Mouse (Mus musculus): ENCODE results near the gene Oprm1.
A peak's percentile ranks its signal among the peaks of the same experiment; 100 is the strongest.
"Not testable (repeated sequence)": the region's sequence is repeated elsewhere in the genome, so short reads cannot be mapped to it uniquely, and the experiment has no call there.

Oprm1 gene

GRCm38 (mm10) chr10:6758206-6758605 lies at the start of gene Oprm1:
Gene Oprm1 (plus strand): TSS chr10:6758506.
- DNase-seq (ENCODE audit: low spot score in 2 of 2), result no peak

- DNase-seq (ENCODE audit: low spot score in 2 of 2), result no peak
Observed at GRCm38 (mm10) chr10:6717181-6717948, 40.9 kb upstream of the Oprm1 start.

DNA sequence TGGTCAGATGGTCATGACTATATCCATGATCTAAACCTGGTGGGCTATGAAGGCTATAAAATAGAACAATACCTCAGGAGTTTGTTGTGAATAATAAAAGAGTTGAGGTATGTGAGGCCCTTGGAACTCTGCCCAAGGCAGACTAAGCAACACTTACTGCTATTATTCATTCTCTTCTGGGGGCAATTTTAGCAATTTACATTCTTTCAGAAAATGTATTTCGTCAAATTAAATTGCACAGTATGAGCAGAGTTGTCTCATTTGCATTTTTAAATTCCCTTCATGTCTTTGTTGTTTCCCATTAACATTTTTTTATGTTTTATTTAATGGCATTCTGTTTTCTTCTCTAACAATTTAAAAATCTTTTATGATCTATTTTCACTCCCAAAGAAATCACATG lies 34.5 kb upstream of the Oprm1 start:
- no peak for DNase-seq (ENCODE audit: low spot score in 2 of 2)

- no peak for DNase-seq (ENCODE audit: low spot score in 2 of 2)
Observed at GRCm38 (mm10) chr10:6728469-6728868, 29.8 kb upstream of the Oprm1 start.

DNA sequence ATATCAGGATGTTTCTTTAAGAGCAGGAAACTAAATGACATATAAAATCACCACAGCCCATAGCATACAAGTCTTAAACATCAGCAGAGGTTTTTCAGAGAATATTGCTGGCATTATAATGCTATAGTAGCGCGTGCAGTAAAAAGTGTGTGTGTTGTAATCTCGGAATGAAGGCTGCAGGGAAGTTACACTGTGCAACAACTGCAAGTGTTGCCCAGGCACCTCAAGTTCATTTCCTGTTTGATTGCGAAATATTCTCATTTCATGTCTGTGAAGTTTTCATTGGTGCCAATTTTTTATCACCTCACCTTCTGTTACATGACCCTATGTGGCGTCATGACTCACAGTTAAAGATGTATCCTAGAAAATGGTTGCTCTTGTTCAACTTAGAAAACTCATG lies 4.9 kb upstream of the Oprm1 start:
- DNase-seq (ENCODE audit: low spot score in 2 of 2), result no peak

- DNase-seq (ENCODE audit: low spot score in 2 of 2), result no peak
Observed at GRCm38 (mm10) chr10:6761287-6761811, 3.0 kb downstream of the Oprm1 start, which contains the start of gene Gm10945. Gene Gm10945 (minus strand): TSS chr10:6761761.

DNA sequence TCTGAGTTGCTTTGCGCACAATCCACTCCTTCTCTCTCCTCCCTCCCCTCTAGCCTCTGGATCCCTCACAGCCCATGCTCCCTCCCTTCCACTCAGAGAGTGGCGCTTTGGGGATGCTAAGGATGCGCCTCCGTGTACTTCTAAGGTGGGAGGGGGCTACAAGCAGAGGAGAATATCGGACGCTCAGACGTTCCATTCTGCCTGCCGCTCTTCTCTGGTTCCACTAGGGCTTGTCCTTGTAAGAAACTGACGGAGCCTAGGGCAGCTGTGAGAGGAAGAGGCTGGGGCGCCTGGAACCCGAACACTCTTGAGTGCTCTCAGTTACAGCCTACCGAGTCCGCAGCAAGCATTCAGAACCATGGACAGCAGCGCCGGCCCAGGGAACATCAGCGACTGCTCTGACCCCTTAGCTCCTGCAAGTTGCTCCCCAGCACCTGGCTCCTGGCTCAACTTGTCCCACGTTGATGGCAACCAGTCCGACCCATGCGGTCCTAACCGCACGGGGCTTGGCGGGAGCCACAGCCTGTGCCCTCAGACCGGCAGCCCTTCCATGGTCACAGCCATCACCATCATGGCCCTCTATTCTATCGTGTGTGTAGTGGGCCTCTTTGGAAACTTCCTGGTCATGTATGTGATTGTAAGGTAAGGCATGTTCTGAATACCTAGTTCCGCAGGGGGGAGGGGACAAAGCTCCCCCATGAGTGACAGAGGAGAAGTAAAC lies 30.4 kb downstream of the Oprm1 start:
- peak; percentile 22 to 31 for DNase-seq (ENCODE audit: low spot score in 2 of 2)

DNA sequence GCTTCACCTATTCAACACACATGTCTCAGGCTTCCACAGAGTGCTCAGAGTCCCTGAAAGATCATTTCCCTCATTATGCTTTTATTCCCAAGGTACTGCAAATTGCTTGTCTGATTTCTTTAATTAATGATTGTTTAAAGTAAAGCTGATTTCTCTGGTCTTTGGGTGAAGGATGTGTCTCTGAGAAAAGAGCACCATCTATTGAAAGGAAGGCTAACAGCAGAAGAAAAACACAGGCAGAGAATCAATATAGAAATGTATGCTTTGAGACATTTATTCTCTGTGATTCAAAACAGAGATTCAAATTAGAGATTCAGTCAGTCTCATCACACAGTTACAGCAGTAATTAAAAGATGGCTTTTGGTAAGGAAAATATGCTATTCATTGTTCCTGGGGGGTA lies 31.9 kb downstream of the Oprm1 start:
- DNase-seq (ENCODE audit: low spot score in 2 of 2), result no peak

- DNase-seq (ENCODE audit: low spot score in 2 of 2), result no peak
Observed at GRCm38 (mm10) chr10:6820626-6821025, 62.3 kb downstream of the Oprm1 start.

DNA sequence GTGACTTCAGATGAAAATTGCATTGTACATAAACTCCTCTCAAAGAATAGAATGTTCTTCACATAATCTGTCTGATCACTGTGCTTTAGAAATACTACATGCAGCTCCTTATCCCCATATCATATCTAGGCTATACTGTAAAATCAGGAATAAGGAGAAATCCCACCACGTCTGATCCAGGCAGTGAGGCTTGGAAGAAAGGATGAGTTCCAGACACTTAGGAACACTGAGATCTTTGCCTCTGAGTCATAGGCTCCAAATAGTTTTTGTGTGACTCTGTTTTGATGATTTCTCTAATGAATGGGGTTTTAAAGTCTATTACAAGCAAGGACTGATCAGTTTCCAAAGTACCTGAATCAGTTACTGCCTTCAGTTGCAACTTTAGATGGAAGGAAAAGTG lies 83.9 kb downstream of the Oprm1 start:
- DNase-seq (ENCODE audit: low spot score in 2 of 2), result no peak

- no peak for DNase-seq (ENCODE audit: low spot score in 2 of 2)
Observed at GRCm38 (mm10) chr10:6846283-6846682, 88.0 kb downstream of the Oprm1 start.

DNA sequence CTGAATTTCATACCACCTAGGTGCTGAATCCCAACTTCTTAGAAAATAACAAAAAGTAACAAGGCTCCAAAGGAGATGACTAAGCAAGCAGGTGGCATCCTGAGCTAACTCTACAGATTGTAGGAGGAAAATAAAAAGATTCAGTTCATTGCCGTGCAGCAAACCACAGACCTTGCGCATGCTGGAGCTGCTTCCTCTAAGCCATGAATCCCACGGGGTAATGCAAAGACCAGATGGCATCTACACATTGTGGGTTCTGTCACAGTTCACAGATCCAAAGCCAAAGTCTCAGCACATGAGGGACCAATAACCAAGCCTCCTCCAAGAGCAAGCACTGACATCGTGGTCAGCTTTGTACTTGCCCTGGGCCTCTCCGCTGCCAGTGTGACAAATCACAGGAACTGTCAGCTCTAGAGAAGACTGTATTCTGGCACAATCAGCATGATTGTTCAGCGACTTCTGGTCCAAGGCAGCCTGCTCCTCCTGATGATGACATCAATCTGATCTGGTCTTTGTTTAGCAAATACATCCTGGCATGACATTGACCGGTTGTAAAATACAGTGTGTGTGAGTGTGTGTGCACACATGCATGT lies 90.0 kb downstream of the Oprm1 start:
- DNase-seq (ENCODE audit: low spot score in 2 of 2), result peak in 1 of 2 experiments; percentile 22

GRCm38 (mm10) chr10:6848834-6849233 lies 90.5 kb downstream of the Oprm1 start:
- no peak for DNase-seq (ENCODE audit: low spot score in 2 of 2)

DNA sequence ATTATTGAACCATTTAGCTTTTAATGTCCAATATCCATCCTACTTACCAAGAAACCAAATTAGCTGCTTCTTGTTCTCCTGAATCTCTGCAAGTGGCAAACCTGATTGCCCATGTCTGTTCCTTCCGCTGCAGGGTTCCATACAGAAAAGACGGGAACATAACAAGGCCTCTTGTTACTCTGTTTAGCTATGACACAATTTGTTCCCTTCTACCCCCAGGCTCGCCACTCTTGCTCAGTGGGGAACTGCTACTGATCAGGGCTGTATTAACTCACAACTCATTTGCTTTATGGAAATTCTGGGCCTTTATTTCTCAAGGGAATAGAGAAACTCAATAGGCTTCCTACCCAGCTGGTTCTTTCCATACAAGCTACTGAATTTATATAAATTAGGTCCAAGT lies 97.5 kb downstream of the Oprm1 start:
- DNase-seq (ENCODE audit: low spot score in 2 of 2), result no peak

DNA sequence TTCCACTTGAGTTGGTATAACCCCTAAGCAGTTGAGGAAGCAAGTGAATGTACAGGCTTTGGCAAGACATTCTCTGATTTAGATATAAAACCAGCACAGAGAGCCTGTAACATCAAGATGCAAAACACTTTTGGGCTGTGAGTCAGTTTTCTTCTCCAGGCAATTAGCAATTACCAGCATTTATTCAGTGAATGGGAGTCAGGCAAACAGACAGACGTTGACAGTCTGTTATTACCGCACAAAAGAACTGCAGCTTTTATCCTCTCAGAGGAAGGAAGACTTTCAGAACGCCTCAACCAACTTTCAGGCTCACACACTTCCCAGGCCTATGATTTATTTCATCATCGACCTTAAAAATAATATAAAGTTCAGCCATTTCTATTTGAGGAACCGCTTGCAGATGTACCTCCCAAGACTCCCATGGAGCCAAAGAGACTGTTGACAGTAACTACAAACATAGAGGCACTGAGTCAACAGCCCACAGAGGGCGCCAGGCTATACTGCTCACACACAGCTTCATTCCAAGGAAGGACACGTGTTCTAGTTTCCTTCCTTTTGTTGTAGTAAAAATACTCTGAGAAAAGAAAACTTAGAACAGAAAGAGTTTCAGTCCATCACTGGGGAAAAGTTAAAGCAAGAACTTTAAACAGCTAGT lies 113.2 kb downstream of the Oprm1 start:
- DNase-seq (ENCODE audit: low spot score in 2 of 2), result no peak

- no peak for DNase-seq (ENCODE audit: low spot score in 2 of 2)
Observed at GRCm38 (mm10) chr10:6873917-6874316, 115.6 kb downstream of the Oprm1 start.

DNA sequence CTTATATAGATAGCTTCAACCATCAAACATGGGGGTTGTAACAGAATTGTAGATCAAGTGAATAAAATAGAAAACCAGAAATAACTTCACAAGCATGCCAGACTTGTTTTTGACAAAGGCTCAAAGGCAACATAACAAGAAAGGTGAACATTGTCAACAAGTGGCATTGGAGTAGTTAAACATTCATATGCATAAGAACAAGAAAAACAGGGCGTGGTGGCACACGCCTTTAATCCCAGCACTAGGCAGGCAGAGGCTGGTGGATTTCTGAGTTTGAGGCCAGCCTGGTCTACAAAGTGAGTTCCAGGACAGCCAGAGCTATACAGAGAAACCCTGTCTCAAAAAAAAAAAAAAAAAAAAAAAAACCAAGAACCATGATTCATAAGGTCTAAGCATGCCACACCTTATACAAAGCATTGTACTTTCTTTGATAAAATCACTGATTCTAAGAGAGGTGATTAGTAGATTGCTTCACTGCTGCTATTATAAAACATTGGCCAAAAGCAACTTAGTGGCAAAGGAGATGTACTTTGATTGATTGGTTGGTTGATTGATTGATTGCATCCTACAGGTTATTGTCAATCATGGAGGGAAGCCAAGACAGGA lies 120.1 kb downstream of the Oprm1 start:
- no peak for DNase-seq (ENCODE audit: low spot score in 2 of 2)

GRCm38 (mm10) chr10:6882041-6882440 lies 123.7 kb downstream of the Oprm1 start:
- not testable (repeated sequence) for DNase-seq (ENCODE audit: low spot score in 2 of 2)

DNA sequence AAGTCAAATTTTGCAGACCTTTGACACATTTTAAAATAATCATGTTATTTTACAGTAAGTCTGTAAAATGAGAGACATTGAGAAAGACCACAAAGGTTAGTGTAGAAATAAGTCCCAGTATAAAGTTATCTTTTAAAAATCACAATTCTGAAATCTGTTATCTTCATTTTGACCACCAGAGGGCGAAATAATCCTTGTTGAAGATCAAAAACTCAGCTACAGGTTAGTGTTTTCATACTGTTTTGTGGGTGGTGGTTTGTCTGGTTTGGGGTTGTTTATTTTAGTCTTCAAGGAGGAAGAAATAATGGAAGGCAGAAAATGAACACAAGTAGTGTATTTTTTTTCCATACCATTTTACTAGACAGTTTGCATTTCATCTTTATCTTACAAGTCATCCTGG lies 127.2 kb downstream of the Oprm1 start:
- no peak for DNase-seq (ENCODE audit: low spot score in 2 of 2)

- no peak for DNase-seq (ENCODE audit: low spot score in 2 of 2)
Observed at GRCm38 (mm10) chr10:6889640-6890245, 131.4 kb downstream of the Oprm1 start.

- DNase-seq (ENCODE audit: low spot score in 2 of 2), result no peak
Observed at GRCm38 (mm10) chr10:6890348-6891009, 132.2 kb downstream of the Oprm1 start.
